Mouse (Mus musculus): ENCODE measurements around the gene Ctbp2. TPM values are rescaled to one million over a fixed set of nuclear protein-coding genes. Genes with fewer than 3 reads are reported as not detected.

The Ctbp2 gene
- polyA plus RNA-seq, 1 experiment = 43.2 TPM

DNA sequence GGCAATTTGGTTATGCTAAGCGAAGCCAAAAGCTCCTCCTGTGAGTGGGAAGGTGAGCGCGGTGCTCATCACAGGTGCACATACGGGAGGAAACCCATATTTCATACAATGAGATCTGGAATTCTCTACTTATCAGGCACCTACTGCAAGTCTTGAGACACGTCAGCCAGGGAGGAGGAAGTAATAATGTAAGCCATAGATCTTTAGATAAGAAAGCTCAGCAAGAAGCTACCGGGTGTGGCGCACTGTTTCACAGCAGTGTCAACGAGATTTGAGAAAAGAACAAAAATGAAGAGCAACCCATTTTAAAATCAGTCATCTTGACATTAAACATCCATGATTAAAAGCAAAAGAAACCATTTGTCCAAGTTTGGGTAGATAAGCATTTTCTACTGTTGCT, 95.2 kb downstream of the Ctbp2 start:
- no peak for TF ChIP-seq CTCF (IDR thresholded peaks at IDR 0.05; ENCODE audit: control insufficient read depth, insufficient read depth, insufficient read length)
- TF ChIP-seq MAX (IDR thresholded peaks at IDR 0.05) = no peak
- Histone ChIP-seq H3K79me3 (ENCODE audit: low read depth) (peaks cover 24% of the 10 kb centered on the region), H3ac (ENCODE audit: control insufficient read depth, insufficient read length, low read depth) (no peak overlapping the region), H3K79me2 (ENCODE audit: control insufficient read depth, insufficient read depth) (peaks cover 80% of the 10 kb centered on the region), H3K36me3 (ENCODE audit: control insufficient read depth, insufficient read depth) (peaks cover 4% of the 10 kb centered on the region), H3K27me3 (ENCODE audit: control insufficient read depth, insufficient read depth, insufficient read length) (no peaks in the 10 kb centered on the region), H3K4me3 (ENCODE audit: insufficient read depth, poor library complexity, severe bottlenecking) (no peak overlapping the region)

DNA sequence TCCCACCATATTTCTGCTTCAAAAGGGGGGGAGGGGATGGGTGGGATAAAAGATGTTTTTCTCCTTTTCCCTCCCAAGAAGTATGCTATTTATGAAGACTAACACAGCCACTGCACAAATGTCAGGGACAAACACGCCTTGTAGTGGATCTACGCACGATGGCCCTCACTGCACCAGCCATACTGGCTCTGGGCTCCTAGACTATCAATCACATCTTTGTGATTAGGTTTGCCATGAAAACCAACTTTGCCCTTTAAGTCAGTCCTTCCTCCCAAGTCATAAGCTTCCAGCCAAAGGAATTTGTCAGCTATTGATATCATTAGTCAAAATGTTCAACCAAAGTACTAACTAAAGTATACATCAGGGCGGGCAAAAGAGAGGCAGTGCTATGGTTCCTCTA, 96.2 kb downstream of the Ctbp2 start:
- TF ChIP-seq FOSL1 (IDR thresholded peaks at IDR 0.05; ENCODE audit: insufficient read depth, low read length, poor library complexity, severe bottlenecking) (no peak), CTCF (IDR thresholded peaks at IDR 0.05; ENCODE audit: control insufficient read depth, insufficient read depth, insufficient read length) (no peak), MYOG (IDR thresholded peaks at IDR 0.05; ENCODE audit: control insufficient read depth, extremely low read depth, insufficient read length) (no peak), CEBPB (IDR thresholded peaks at IDR 0.05; ENCODE audit: low read depth) (no peak), MAX (IDR thresholded peaks at IDR 0.05) (no peak), USF1 (IDR thresholded peaks at IDR 0.05; ENCODE audit: low read depth) (no peak), MYOD1 (IDR thresholded peaks at IDR 0.05; ENCODE audit: control insufficient read depth, insufficient read length, low read depth) (no peak)

DNA sequence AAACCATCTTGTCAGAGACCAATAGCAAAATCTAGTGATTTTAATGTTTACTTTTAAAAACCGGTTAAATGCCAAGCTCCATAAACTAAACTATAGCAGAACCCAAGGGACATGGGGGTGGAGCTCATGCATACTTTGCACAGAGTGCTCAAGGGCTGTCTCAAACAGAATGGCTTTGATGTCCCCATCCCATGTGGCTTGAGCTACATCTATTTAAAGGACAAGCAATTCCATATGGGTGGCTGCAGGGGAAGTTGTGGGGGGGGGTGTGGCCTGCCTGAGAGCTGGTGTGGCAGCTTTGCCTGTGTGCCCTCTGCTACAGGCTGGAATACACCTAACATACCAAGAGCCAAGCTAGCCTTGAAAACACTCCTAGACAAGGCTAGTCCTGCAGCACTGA, 99.5 kb downstream of the Ctbp2 start:
- Histone ChIP-seq H3K79me2 (ENCODE audit: control insufficient read depth, insufficient read depth) (peaks cover 83% of the 10 kb centered on the region), H3K27me3 (ENCODE audit: control insufficient read depth, insufficient read depth, insufficient read length) (no peaks in the 10 kb centered on the region), H3ac (ENCODE audit: control insufficient read depth, insufficient read length, low read depth) (no peak overlapping the region), H3K36me3 (ENCODE audit: control insufficient read depth, insufficient read depth) (no peaks in the 10 kb centered on the region), H3K79me3 (ENCODE audit: low read depth) (peaks cover 30% of the 10 kb centered on the region), H3K4me3 (ENCODE audit: insufficient read depth, poor library complexity, severe bottlenecking) (no peak overlapping the region)
- TF ChIP-seq USF1 (IDR thresholded peaks at IDR 0.05; ENCODE audit: low read depth) (no peak), MYOG (IDR thresholded peaks at IDR 0.05; ENCODE audit: control insufficient read depth, extremely low read depth, insufficient read length) (no peak), MYOD1 (IDR thresholded peaks at IDR 0.05; ENCODE audit: control insufficient read depth, insufficient read length, low read depth) (no peak), CEBPB (IDR thresholded peaks at IDR 0.05; ENCODE audit: low read depth) (no peak), CTCF (IDR thresholded peaks at IDR 0.05; ENCODE audit: control insufficient read depth, insufficient read depth, insufficient read length) (no peak), MAX (IDR thresholded peaks at IDR 0.05) (no peak), FOSL1 (IDR thresholded peaks at IDR 0.05; ENCODE audit: insufficient read depth, low read length, poor library complexity, severe bottlenecking) (no peak)

More for the DNA sequence above, 96.2 kb downstream of the Ctbp2 start:
- Histone ChIP-seq H3K36me3 (ENCODE audit: control insufficient read depth, insufficient read depth) (peaks cover 4% of the 10 kb centered on the region), H3K79me2 (ENCODE audit: control insufficient read depth, insufficient read depth) (peaks cover 78% of the 10 kb centered on the region), H3ac (ENCODE audit: control insufficient read depth, insufficient read length, low read depth) (no peak overlapping the region), H3K79me3 (ENCODE audit: low read depth) (peaks cover 26% of the 10 kb centered on the region), H3K27me3 (ENCODE audit: control insufficient read depth, insufficient read depth, insufficient read length) (no peaks in the 10 kb centered on the region), H3K4me3 (ENCODE audit: insufficient read depth, poor library complexity, severe bottlenecking) (no peak overlapping the region)

DNA sequence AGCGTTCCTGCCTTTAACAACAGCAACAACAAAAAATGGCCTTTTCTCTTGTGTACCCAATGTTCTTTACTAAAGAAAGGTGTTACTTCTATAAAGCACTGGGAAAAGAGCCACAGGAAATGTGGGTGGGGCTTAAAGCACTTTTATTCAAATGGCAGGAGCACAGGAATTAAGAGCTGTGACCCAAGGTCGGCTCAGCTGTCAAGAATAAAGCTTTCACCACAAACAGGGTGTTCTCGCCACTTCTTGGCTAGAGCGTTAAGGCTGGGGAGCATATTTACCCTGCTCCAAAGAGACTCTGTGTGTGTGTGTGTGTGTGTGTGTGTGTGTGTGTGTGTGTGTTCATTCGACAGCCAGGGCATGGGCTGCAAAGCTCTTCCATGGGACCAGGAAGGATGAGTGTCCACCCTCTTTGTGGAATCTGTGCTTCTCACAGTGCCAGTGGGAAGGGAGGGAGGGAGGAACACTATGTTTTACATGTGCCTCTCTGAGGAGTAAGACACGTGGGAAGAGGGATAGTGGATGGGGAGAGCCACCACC, 104.6 kb downstream of the Ctbp2 start:
- Histone ChIP-seq H3ac (ENCODE audit: control insufficient read depth, insufficient read length, low read depth) (no peak overlapping the region), H3K36me3 (ENCODE audit: control insufficient read depth, insufficient read depth) (no peaks in the 10 kb centered on the region), H3K27me3 (ENCODE audit: control insufficient read depth, insufficient read depth, insufficient read length) (no peaks in the 10 kb centered on the region), H3K79me2 (ENCODE audit: control insufficient read depth, insufficient read depth) (peaks cover 79% of the 10 kb centered on the region), H3K79me3 (ENCODE audit: low read depth) (peaks cover 26% of the 10 kb centered on the region), H3K4me3 (ENCODE audit: insufficient read depth, poor library complexity, severe bottlenecking) (no peak overlapping the region)
- no peak for TF ChIP-seq CTCF (IDR thresholded peaks at IDR 0.05; ENCODE audit: control insufficient read depth, insufficient read depth, insufficient read length)
- TF ChIP-seq MYOG (IDR thresholded peaks at IDR 0.05; ENCODE audit: control insufficient read depth, extremely low read depth, insufficient read length) = no peak
- no peak for TF ChIP-seq USF1 (IDR thresholded peaks at IDR 0.05; ENCODE audit: low read depth)
- TF ChIP-seq MYOD1 (IDR thresholded peaks at IDR 0.05; ENCODE audit: control insufficient read depth, insufficient read length, low read depth) = no peak
- no peak for TF ChIP-seq MAX (IDR thresholded peaks at IDR 0.05)
- TF ChIP-seq FOSL1 (IDR thresholded peaks at IDR 0.05; ENCODE audit: insufficient read depth, low read length, poor library complexity, severe bottlenecking) = no peak
- TF ChIP-seq CEBPB (IDR thresholded peaks at IDR 0.05; ENCODE audit: low read depth) = no peak

DNA sequence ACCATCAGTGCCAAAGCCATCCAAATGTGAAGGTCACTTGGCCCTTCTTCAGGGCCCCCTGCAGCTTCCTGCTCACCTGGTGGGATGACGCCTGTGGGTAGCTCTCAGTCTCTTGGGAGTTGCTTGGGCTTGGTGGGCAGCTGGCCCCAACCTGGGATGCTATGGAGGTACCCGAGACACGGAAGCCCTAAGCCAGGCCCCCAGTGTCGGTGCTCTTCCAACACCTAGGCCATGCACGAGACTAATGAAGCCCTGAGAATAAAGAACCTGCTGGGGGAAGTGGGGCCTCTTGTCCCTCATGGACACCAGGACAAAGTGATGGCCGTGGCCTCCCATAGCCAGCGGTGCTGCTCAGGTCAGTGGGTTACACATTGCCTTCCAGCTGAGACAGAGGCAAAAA, 105.2 kb downstream of the Ctbp2 start:
- Histone ChIP-seq H3K79me2 (ENCODE audit: control insufficient read depth, insufficient read depth) (peaks cover 79% of the 10 kb centered on the region), H3K4me3 (ENCODE audit: insufficient read depth, poor library complexity, severe bottlenecking) (no peak overlapping the region), H3ac (ENCODE audit: control insufficient read depth, insufficient read length, low read depth) (no peak overlapping the region), H3K79me3 (ENCODE audit: low read depth) (peaks cover 24% of the 10 kb centered on the region), H3K27me3 (ENCODE audit: control insufficient read depth, insufficient read depth, insufficient read length) (no peaks in the 10 kb centered on the region), H3K36me3 (ENCODE audit: control insufficient read depth, insufficient read depth) (no peaks in the 10 kb centered on the region)
- TF ChIP-seq FOSL1 (IDR thresholded peaks at IDR 0.05; ENCODE audit: insufficient read depth, low read length, poor library complexity, severe bottlenecking) = no peak
- TF ChIP-seq CTCF (IDR thresholded peaks at IDR 0.05; ENCODE audit: control insufficient read depth, insufficient read depth, insufficient read length) = no peak
- TF ChIP-seq MYOG (IDR thresholded peaks at IDR 0.05; ENCODE audit: control insufficient read depth, extremely low read depth, insufficient read length) = no peak
- TF ChIP-seq MAX (IDR thresholded peaks at IDR 0.05) = no peak
- TF ChIP-seq MYOD1 (IDR thresholded peaks at IDR 0.05; ENCODE audit: control insufficient read depth, insufficient read length, low read depth) = no peak
- no peak for TF ChIP-seq USF1 (IDR thresholded peaks at IDR 0.05; ENCODE audit: low read depth)
- no peak for TF ChIP-seq CEBPB (IDR thresholded peaks at IDR 0.05; ENCODE audit: low read depth)
